Mouse (Mus musculus): Measurements from ENCODE around the gene Plin4.

Gene Plin4

GRCm38 (mm10) chr17:56057381-56058120 is 52.1 kb downstream of the Plin4 start:
- DNase-seq (ENCODE audit: low read depth, low spot score) = no peak

GRCm38 (mm10) chr17:56055945-56056678 is 53.5 kb downstream of the Plin4 start:
- DNase-seq (ENCODE audit: low read depth, low spot score) = no peak

- no peak for DNase-seq (ENCODE audit: low read depth, low spot score)
These were observed 54.7 kb downstream of the Plin4 start for GRCm38 (mm10) chr17:56054938-56055337.

GRCm38 (mm10) chr17:56051369-56051768 is 58.2 kb downstream of the Plin4 start:
- no peak for DNase-seq (ENCODE audit: low read depth, low spot score)

Measured in A20 (cell line).